5 mouse cellular contexts compared by ENCODE assay signal in the genomic region with DNA sequence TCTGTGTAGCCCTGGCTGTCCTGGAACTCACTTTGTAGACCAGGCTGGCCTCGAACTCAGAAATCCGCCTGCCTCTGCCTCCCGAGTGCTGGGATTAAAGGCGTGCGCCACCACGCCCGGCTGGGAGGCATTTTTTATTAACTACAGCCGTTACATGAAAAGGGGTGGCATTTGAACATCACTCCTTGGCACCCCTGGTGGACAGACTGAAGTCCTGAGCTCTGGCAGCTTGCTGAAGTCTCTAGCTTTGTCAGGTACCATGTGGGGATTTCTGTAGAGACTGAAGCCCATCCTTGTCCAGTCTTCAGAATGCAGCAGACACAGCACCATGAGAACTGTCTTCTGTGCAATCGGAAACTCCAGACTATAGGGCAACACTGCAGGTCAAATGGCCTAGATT. TPM values are rescaled to one million over a fixed set of nuclear protein-coding genes. Genes with fewer than 3 reads are reported as not detected.
DNase-seq lines count a peak whose midpoint lies in the region; ATAC-seq and TF ChIP-seq lines count a peak whose summit lies in the region.
"Not testable (repeated sequence)": the region's sequence is repeated elsewhere in the genome, so short reads cannot be mapped to it uniquely, and the experiment has no call there.

No protein-coding gene starts in this region.

- H3K27me3 ChIP-seq in E14TG2a.4 (ENCODE audit: insufficient read depth, low read length); heart, embryonic 10.5 days (ENCODE audit: insufficient read depth, poor library complexity, severe bottlenecking); kidney, postnatal 0 days (ENCODE audit: insufficient read depth, low read length); splenic B cell, adult 2 months (ENCODE audit: control insufficient read depth, insufficient read depth, low read length, poor library complexity, severe bottlenecking): not testable (repeated sequence)

- H3K36me3 ChIP-seq in E14TG2a.4 (ENCODE audit: insufficient read depth, low read length): peaks cover 58% of the 10 kb centered on the region
- peaks cover 23% of the 10 kb centered on the region for H3K36me3 ChIP-seq in heart, embryonic 10.5 days
- not testable (repeated sequence) for H3K36me3 ChIP-seq in kidney, postnatal 0 days (ENCODE audit: insufficient read depth, low read length); splenic B cell, adult 2 months (ENCODE audit: control insufficient read depth, insufficient read depth, low read length, poor library complexity, severe bottlenecking)

- 0 out of 2 replicates have a peak, but pooled peaks have one; percentile 6 for TF ChIP-seq CTCF in E14TG2a.4 (conservative IDR thresholded peaks at IDR 0.05; ENCODE audit: low read length)
- 0 out of 2 replicates have a peak, but pooled peaks have one; percentile 19 for TF ChIP-seq CTCF in kidney, postnatal 0 days (IDR thresholded peaks at IDR 0.05; ENCODE audit: low read depth)

- H3K27ac ChIP-seq in heart, embryonic 10.5 days; kidney, postnatal 0 days: not testable (repeated sequence)

- H3K9me3 ChIP-seq in E14TG2a.4 (ENCODE audit: low read length); heart, embryonic 10.5 days; kidney, postnatal 0 days (replicated peaks; ENCODE audit: low read length): not testable (repeated sequence)

- not testable (repeated sequence) for ATAC-seq in kidney, postnatal 0 days (replicated peaks; ENCODE audit: low FRiP score, low read depth)

- H3K4me2 ChIP-seq in kidney, postnatal 0 days (ENCODE audit: low read length): not testable (repeated sequence)

- DNase-seq in R1 (ENCODE audit: low read depth, low spot score): peak; percentile 56
- DNase-seq in heart, embryonic 10.5 days (ENCODE audit: low spot score): peak; percentile 56
- DNase-seq in kidney, postnatal 0 days (ENCODE audit: low spot score): not testable (repeated sequence)
- DNase-seq in splenic B cell, adult 2 months (ENCODE audit: low read depth, low spot score): peak; percentile 23

- H3K4me3 ChIP-seq in E14TG2a.4 (replicated peaks; ENCODE audit: low read length); heart, embryonic 10.5 days; kidney, postnatal 0 days (replicated peaks; ENCODE audit: low read depth, low read length): not testable (repeated sequence)

- not testable (repeated sequence) for H3K9ac ChIP-seq in kidney, postnatal 0 days (ENCODE audit: low read depth, low read length)

- H3K4me1 ChIP-seq in E14TG2a.4 (replicated peaks; ENCODE audit: low read depth, low read length); kidney, postnatal 0 days (replicated peaks; ENCODE audit: insufficient read depth, low read length): not testable (repeated sequence)
- H3K4me1 ChIP-seq in heart, embryonic 10.5 days: peaks cover 11% of the 10 kb centered on the region; the same call in 1 of the 2 replicates

- WGBS in heart, embryonic 10.5 days: 91% methylated on average over 9 of the region's 9 CpGs
- 90% methylated on average over 8 of the region's 9 CpGs for WGBS in kidney, postnatal 0 days

RNA-seq across cellular contexts. Expression of a gene that starts 24.2 kb away (rescaled TPM):
- polyA plus RNA-seq in heart, embryonic 10.5 days (2016; fragmentation: Nextera tagmentation; extraction: Ambion mirVana): 26.7 and 32.9 TPM in 2 replicates
- 16.1 and 18.9 TPM in 2 replicates for polyA plus RNA-seq in kidney, postnatal 0 days (2015; fragmentation: Nextera tagmentation; extraction: Ambion mirVana)

RNA-seq across cellular contexts. Expression of a gene that starts 24.2 kb away (rescaled TPM):
- polyA plus RNA-seq in heart, embryonic 10.5 days (2016; fragmentation: Nextera tagmentation; extraction: Ambion mirVana): 29.8 and 32.2 TPM in 2 replicates
- polyA plus RNA-seq in kidney, postnatal 0 days (2015; fragmentation: Nextera tagmentation; extraction: Ambion mirVana): 27.4 and 30.0 TPM in 2 replicates
